Mouse (Mus musculus): ENCODE measurements at regions not wholly inside any gene's neighbourhood (a gene's known extent, or its start where the extent isn't known, plus 50 kb on each side); places are given as distances from the start of the nearest gene placed in this dataset.
A peak's percentile ranks its signal among the peaks of the same experiment; 100 is the strongest.

GRCm38 (mm10) chr6:59556668-59557310 lies 130.7 kb upstream of the Gprin3 start:
- WGBS, result 89% methylated on average over 1 of the region's 1 CpGs
- ATAC-seq, result no peak
- no peaks in the 10 kb centered on the region for H3K27me3 ChIP-seq (replicated peaks; ENCODE audit: control insufficient read depth, insufficient read depth, low read length)
- no peak overlapping the region for H3K4me3 ChIP-seq (ENCODE audit: low read length)
- H3K36me3 ChIP-seq (ENCODE audit: control insufficient read depth, insufficient read depth, low read length), result no peaks in the 10 kb centered on the region
- H3K4me2 ChIP-seq (ENCODE audit: low read length), result no peak overlapping the region
- no peak overlapping the region for H3K27ac ChIP-seq (ENCODE audit: low read depth, low read length)
- H3K9ac ChIP-seq (ENCODE audit: low read depth, low read length), result no peak overlapping the region
- H3K9me3 ChIP-seq (ENCODE audit: control insufficient read depth, low read length), result no peaks in the 10 kb centered on the region; the same call in 1 of the 2 replicates
- no peaks in the 10 kb centered on the region for H3K4me1 ChIP-seq (ENCODE audit: control insufficient read depth, insufficient read depth, low read depth, low read length)

GRCm38 (mm10) chr6:59537025-59537424 lies 110.9 kb upstream of the Gprin3 start:
- Histone ChIP-seq H3K4me2 (ENCODE audit: low read length) (no peak overlapping the region), H3K27me3 (replicated peaks; ENCODE audit: control insufficient read depth, insufficient read depth, low read length) (no peaks in the 10 kb centered on the region), H3K4me3 (ENCODE audit: low read length) (no peak overlapping the region), H3K36me3 (ENCODE audit: control insufficient read depth, insufficient read depth, low read length) (no peaks in the 10 kb centered on the region), H3K9me3 (ENCODE audit: control insufficient read depth, low read length) (no peaks in the 10 kb centered on the region), H3K4me1 (ENCODE audit: control insufficient read depth, insufficient read depth, low read depth, low read length) (no peaks in the 10 kb centered on the region), H3K9ac (ENCODE audit: low read depth, low read length) (no peak overlapping the region), H3K27ac (ENCODE audit: low read depth, low read length) (no peak overlapping the region)
- 78% methylated on average over 2 of the region's 2 CpGs for WGBS
- no peak for ATAC-seq

GRCm38 (mm10) chr6:59524940-59525265 lies 98.8 kb upstream of the Gprin3 start:
- ATAC-seq, result no peak
- no peak overlapping the region for H3K27ac ChIP-seq (ENCODE audit: low read depth, low read length)

GRCm38 (mm10) chr6:59524095-59524939 lies 98.2 kb upstream of the Gprin3 start:
- Histone ChIP-seq H3K9me3 (ENCODE audit: control insufficient read depth, low read length) (no peaks in the 10 kb centered on the region), H3K4me1 (ENCODE audit: control insufficient read depth, insufficient read depth, low read depth, low read length) (no peaks in the 10 kb centered on the region), H3K4me2 (ENCODE audit: low read length) (no peak overlapping the region), H3K27me3 (replicated peaks; ENCODE audit: control insufficient read depth, insufficient read depth, low read length) (no peaks in the 10 kb centered on the region), H3K4me3 (ENCODE audit: low read length) (no peak overlapping the region), H3K9ac (ENCODE audit: low read depth, low read length) (no peak overlapping the region), H3K27ac (ENCODE audit: low read depth, low read length) (no peak overlapping the region), H3K36me3 (ENCODE audit: control insufficient read depth, insufficient read depth, low read length) (no peaks in the 10 kb centered on the region)
- WGBS, result 94% methylated on average over 1 of the region's 1 CpGs
- ATAC-seq, result no peak

More at GRCm38 (mm10) chr6:59524940-59525265, 98.8 kb upstream of the Gprin3 start:
- Histone ChIP-seq H3K4me1 (ENCODE audit: control insufficient read depth, insufficient read depth, low read depth, low read length) (no peaks in the 10 kb centered on the region), H3K4me3 (ENCODE audit: low read length) (no peak overlapping the region), H3K9me3 (ENCODE audit: control insufficient read depth, low read length) (no peaks in the 10 kb centered on the region), H3K9ac (ENCODE audit: low read depth, low read length) (no peak overlapping the region), H3K36me3 (ENCODE audit: control insufficient read depth, insufficient read depth, low read length) (no peaks in the 10 kb centered on the region), H3K4me2 (ENCODE audit: low read length) (no peak overlapping the region), H3K27me3 (replicated peaks; ENCODE audit: control insufficient read depth, insufficient read depth, low read length) (no peaks in the 10 kb centered on the region)
- 82% methylated on average over 1 of the region's 1 CpGs for WGBS

GRCm38 (mm10) chr6:59522960-59523359 lies 96.9 kb upstream of the Gprin3 start:
- no peak for ATAC-seq
- Histone ChIP-seq H3K4me1 (ENCODE audit: control insufficient read depth, insufficient read depth, low read depth, low read length) (no peaks in the 10 kb centered on the region), H3K4me3 (ENCODE audit: low read length) (no peak overlapping the region), H3K36me3 (ENCODE audit: control insufficient read depth, insufficient read depth, low read length) (no peaks in the 10 kb centered on the region), H3K9me3 (ENCODE audit: control insufficient read depth, low read length) (no peaks in the 10 kb centered on the region), H3K27me3 (replicated peaks; ENCODE audit: control insufficient read depth, insufficient read depth, low read length) (no peaks in the 10 kb centered on the region), H3K9ac (ENCODE audit: low read depth, low read length) (no peak overlapping the region), H3K4me2 (ENCODE audit: low read length) (no peak overlapping the region), H3K27ac (ENCODE audit: low read depth, low read length) (no peak overlapping the region)

- Histone ChIP-seq H3K27me3 (replicated peaks; ENCODE audit: control insufficient read depth, insufficient read depth, low read length) (no peaks in the 10 kb centered on the region), H3K27ac (ENCODE audit: low read depth, low read length) (no peak overlapping the region), H3K36me3 (ENCODE audit: control insufficient read depth, insufficient read depth, low read length) (no peaks in the 10 kb centered on the region), H3K4me1 (ENCODE audit: control insufficient read depth, insufficient read depth, low read depth, low read length) (no peaks in the 10 kb centered on the region), H3K9me3 (ENCODE audit: control insufficient read depth, low read length) (no peaks in the 10 kb centered on the region), H3K4me2 (ENCODE audit: low read length) (no peak overlapping the region), H3K9ac (ENCODE audit: low read depth, low read length) (no peak overlapping the region), H3K4me3 (ENCODE audit: low read length) (no peak overlapping the region)
- no peak for ATAC-seq
- WGBS, result 61% methylated on average over 1 of the region's 1 CpGs
These were observed 74.7 kb upstream of the Gprin3 start for GRCm38 (mm10) chr6:59500818-59501217.

GRCm38 (mm10) chr6:59498800-59499199 lies 72.7 kb upstream of the Gprin3 start:
- Histone ChIP-seq H3K9me3 (ENCODE audit: control insufficient read depth, low read length) (no peaks in the 10 kb centered on the region), H3K27me3 (replicated peaks; ENCODE audit: control insufficient read depth, insufficient read depth, low read length) (no peaks in the 10 kb centered on the region), H3K4me1 (ENCODE audit: control insufficient read depth, insufficient read depth, low read depth, low read length) (no peaks in the 10 kb centered on the region), H3K4me2 (ENCODE audit: low read length) (no peak overlapping the region), H3K9ac (ENCODE audit: low read depth, low read length) (no peak overlapping the region), H3K36me3 (ENCODE audit: control insufficient read depth, insufficient read depth, low read length) (no peaks in the 10 kb centered on the region), H3K4me3 (ENCODE audit: low read length) (no peak overlapping the region), H3K27ac (ENCODE audit: low read depth, low read length) (no peak overlapping the region)
- no peak for ATAC-seq
- WGBS, result 68% methylated on average over 1 of the region's 1 CpGs

GRCm38 (mm10) chr6:59498079-59498478 lies 72.0 kb upstream of the Gprin3 start:
- Histone ChIP-seq H3K4me1 (ENCODE audit: control insufficient read depth, insufficient read depth, low read depth, low read length) (no peaks in the 10 kb centered on the region), H3K27ac (ENCODE audit: low read depth, low read length) (no peak overlapping the region), H3K9me3 (ENCODE audit: control insufficient read depth, low read length) (no peaks in the 10 kb centered on the region), H3K27me3 (replicated peaks; ENCODE audit: control insufficient read depth, insufficient read depth, low read length) (no peaks in the 10 kb centered on the region), H3K36me3 (ENCODE audit: control insufficient read depth, insufficient read depth, low read length) (no peaks in the 10 kb centered on the region), H3K4me3 (ENCODE audit: low read length) (no peak overlapping the region), H3K4me2 (ENCODE audit: low read length) (no peak overlapping the region), H3K9ac (ENCODE audit: low read depth, low read length) (no peak overlapping the region)
- ATAC-seq, result 0 out of 2 replicates have a peak, but pooled peaks have one; percentile 69
- WGBS, result 38% methylated on average over 7 of the region's 7 CpGs

GRCm38 (mm10) chr6:59489001-59489575 lies 63.0 kb upstream of the Gprin3 start:
- H3K27me3 ChIP-seq (replicated peaks; ENCODE audit: control insufficient read depth, insufficient read depth, low read length), result no peaks in the 10 kb centered on the region
- no peak overlapping the region for H3K27ac ChIP-seq (ENCODE audit: low read depth, low read length)
- no peaks in the 10 kb centered on the region for H3K9me3 ChIP-seq (ENCODE audit: control insufficient read depth, low read length)
- peak; percentile 40; the same call in 1 of the 2 replicates for ATAC-seq
- H3K4me3 ChIP-seq (ENCODE audit: low read length), result no peak overlapping the region
- 74% methylated on average over 3 of the region's 3 CpGs for WGBS
- H3K4me2 ChIP-seq (ENCODE audit: low read length), result no peak overlapping the region
- H3K36me3 ChIP-seq (ENCODE audit: control insufficient read depth, insufficient read depth, low read length), result no peaks in the 10 kb centered on the region
- no peaks in the 10 kb centered on the region for H3K4me1 ChIP-seq (ENCODE audit: control insufficient read depth, insufficient read depth, low read depth, low read length)
- no peak overlapping the region for H3K9ac ChIP-seq (ENCODE audit: low read depth, low read length)

Data from hindbrain, embryonic 16.5 days (tissue).